In genomic region chr7:25436704-25437103, GRCm38 (mm10) we compare ENCODE assay signal across 18 mouse cellular contexts. TPM values are rescaled to one million over a fixed set of nuclear protein-coding genes. Genes with fewer than 3 reads are reported as not detected.
DNase-seq lines count a peak whose midpoint lies in the region; ATAC-seq and TF ChIP-seq lines count a peak whose summit lies in the region.
"Had no signal": no experiment of that assay in that cellular context is flagged by ENCODE, and none has a peak within 500 bp of the region (broad histone marks: within the 10 kb centered on the region; RNA-seq: fewer than 3 reads in every experiment).

No protein-coding gene starts in this region.

- H3K4me3 ChIP-seq in heart, embryonic 15.5 days, result no peak overlapping the region
- no peak overlapping the region for H3K4me3 ChIP-seq in heart, embryonic 10.5 days
- H3K4me3 ChIP-seq in lung, embryonic 14.5 days (ENCODE audit: low read depth, low read length), result no peak overlapping the region
- no peak overlapping the region for H3K4me3 ChIP-seq in ES-E14 (ENCODE audit: insufficient read depth in 1 of 2, low read depth in 1 of 2, low read length in 2 of 2, poor library complexity in 1 of 2, severe bottlenecking in 1 of 2)
- no peak overlapping the region for H3K4me3 ChIP-seq in small intestine, adult 2 months (ENCODE audit: low read depth, low read length)
- no peak overlapping the region for H3K4me3 ChIP-seq in midbrain, embryonic 13.5 days (replicated peaks)
- H3K4me3 ChIP-seq: embryonic facial prominence, embryonic 13.5 days; neural tube, embryonic 15.5 days had no signal

- TF ChIP-seq CTCF in lung, embryonic 14.5 days (IDR thresholded peaks at IDR 0.05; ENCODE audit: low read depth), result no peak
- TF ChIP-seq CTCF in small intestine, adult 2 months (IDR thresholded peaks at IDR 0.05; ENCODE audit: extremely low read depth, insufficient read length, insufficient replicate concordance, low read depth, low read length), result no peak

- 0 out of 2 replicates have a peak, but pooled peaks cover 4% of the 10 kb centered on the region for H3K4me1 ChIP-seq in heart, embryonic 15.5 days (replicated peaks)
- 0 out of 2 replicates have a peak, but pooled peaks cover 8% of the 10 kb centered on the region for H3K4me1 ChIP-seq in heart, embryonic 10.5 days
- H3K4me1 ChIP-seq in lung, embryonic 14.5 days (ENCODE audit: insufficient read depth), result no peaks in the 10 kb centered on the region
- H3K4me1 ChIP-seq in ES-E14 (ENCODE audit: control insufficient read depth in 2 of 2, insufficient read depth in 2 of 2, low read length in 2 of 2, poor library complexity in 1 of 2), result peaks cover 42% of the 10 kb centered on the region in 2 experiments
- H3K4me1 ChIP-seq in small intestine, adult 2 months (ENCODE audit: control insufficient read depth, insufficient read depth, insufficient read length, low read length), result peaks cover 64% of the 10 kb centered on the region
- H3K4me1 ChIP-seq in midbrain, embryonic 13.5 days (replicated peaks), result peaks cover 8% of the 10 kb centered on the region

- no peaks in the 10 kb centered on the region for H3K9me3 ChIP-seq in heart, embryonic 15.5 days (replicated peaks)
- no peaks in the 10 kb centered on the region for H3K9me3 ChIP-seq in heart, embryonic 10.5 days
- H3K9me3 ChIP-seq in lung, embryonic 14.5 days (ENCODE audit: low read depth, low read length), result no peaks in the 10 kb centered on the region
- no peaks in the 10 kb centered on the region for H3K9me3 ChIP-seq in ES-E14 (ENCODE audit: control insufficient read depth, insufficient read depth, low read depth, low read length)
- H3K9me3 ChIP-seq in midbrain, embryonic 13.5 days, result no peaks in the 10 kb centered on the region
- H3K9me3 ChIP-seq: embryonic facial prominence, embryonic 13.5 days; neural tube, embryonic 15.5 days had no signal

- no peaks in the 10 kb centered on the region for H3K36me3 ChIP-seq in heart, embryonic 15.5 days
- no peaks in the 10 kb centered on the region for H3K36me3 ChIP-seq in heart, embryonic 10.5 days
- no peaks in the 10 kb centered on the region for H3K36me3 ChIP-seq in lung, embryonic 14.5 days (ENCODE audit: insufficient read depth)
- no peaks in the 10 kb centered on the region for H3K36me3 ChIP-seq in ES-E14 (ENCODE audit: control insufficient read depth, insufficient read depth, low read length, poor library complexity, severe bottlenecking)
- no peaks in the 10 kb centered on the region for H3K36me3 ChIP-seq in small intestine, adult 2 months (ENCODE audit: control insufficient read depth, insufficient read depth, low read length)
- no peaks in the 10 kb centered on the region for H3K36me3 ChIP-seq in midbrain, embryonic 13.5 days
- H3K36me3 ChIP-seq: embryonic facial prominence, embryonic 13.5 days; neural tube, embryonic 15.5 days had no signal

- ATAC-seq in heart, embryonic 15.5 days (replicated peaks; ENCODE audit: insufficient number of reproducible peaks, insufficient read depth, low FRiP score, low read depth), result no peak
- ATAC-seq in lung, embryonic 14.5 days (ENCODE audit: insufficient read depth), result no peak
- no peak for ATAC-seq in midbrain, embryonic 13.5 days
- ATAC-seq: forebrain, embryonic 16.5 days had no signal

- H3K27ac ChIP-seq in heart, embryonic 15.5 days, result peak overlapping the region; percentile 52
- H3K27ac ChIP-seq in heart, embryonic 10.5 days, result no peak overlapping the region
- H3K27ac ChIP-seq in lung, embryonic 14.5 days (ENCODE audit: low read depth), result 0 out of 2 replicates have a peak overlapping the region, but pooled peaks have one; percentile 8
- peak overlapping the region; percentile 88; the same call in 1 of the 2 replicates for H3K27ac ChIP-seq in ES-E14 (ENCODE audit: insufficient read depth, low read depth, low read length, poor library complexity, severe bottlenecking)
- H3K27ac ChIP-seq in small intestine, adult 2 months (ENCODE audit: insufficient read depth, low read depth, low read length), result peak overlapping the region; percentile 80
- H3K27ac ChIP-seq in midbrain, embryonic 13.5 days, result no peak overlapping the region
- H3K27ac ChIP-seq: embryonic facial prominence, embryonic 13.5 days; neural tube, embryonic 15.5 days had no signal

- no peaks in the 10 kb centered on the region for H3K27me3 ChIP-seq in heart, embryonic 15.5 days
- no peaks in the 10 kb centered on the region for H3K27me3 ChIP-seq in heart, embryonic 10.5 days (ENCODE audit: insufficient read depth, poor library complexity, severe bottlenecking)
- H3K27me3 ChIP-seq in lung, embryonic 14.5 days (ENCODE audit: insufficient read depth, low read length), result no peaks in the 10 kb centered on the region
- H3K27me3 ChIP-seq in small intestine, adult 2 months (ENCODE audit: control insufficient read depth, insufficient read depth, low read length), result no peaks in the 10 kb centered on the region
- no peaks in the 10 kb centered on the region for H3K27me3 ChIP-seq in midbrain, embryonic 13.5 days
- H3K27me3 ChIP-seq: embryonic facial prominence, embryonic 13.5 days; neural tube, embryonic 15.5 days had no signal

- no peak for DNase-seq in heart, embryonic 10.5 days (ENCODE audit: low spot score)
- DNase-seq in lung, embryonic 14.5 days, result no peak
- no peak for DNase-seq in lung, adult 18-20 months
- no peak for DNase-seq in ES-E14 (ENCODE audit: low read depth, low spot score)
- no peak for DNase-seq in retina, embryonic 14.5 days (ENCODE audit: low spot score)
- DNase-seq: cerebellum, postnatal 10 days; gastrocnemius, postnatal 36 days; kidney, adult 18-20 months; thymus, postnatal 25 days had no signal

- no peak overlapping the region for H3K9ac ChIP-seq in heart, embryonic 15.5 days
- no peak overlapping the region for H3K9ac ChIP-seq in lung, embryonic 14.5 days
- H3K9ac ChIP-seq in ES-E14 (ENCODE audit: insufficient read depth, low read depth, low read length, poor library complexity, severe bottlenecking), result peak overlapping the region; percentile 40; the same call in 1 of the 2 replicates
- no peak overlapping the region for H3K9ac ChIP-seq in midbrain, embryonic 13.5 days (replicated peaks)
- H3K9ac ChIP-seq: embryonic facial prominence, embryonic 13.5 days; neural tube, embryonic 15.5 days had no signal

- in situ Hi-C loops in ES-E14 (cut with MboI; ENCODE audit: low sequenced_read_pairs in 2 of 2, unreplicated experiment in 2 of 2), result no loop called here

- H3K4me2 ChIP-seq in heart, embryonic 15.5 days, result no peak overlapping the region
- H3K4me2 ChIP-seq in lung, embryonic 14.5 days, result no peak overlapping the region
- no peak overlapping the region for H3K4me2 ChIP-seq in midbrain, embryonic 13.5 days (replicated peaks)
- H3K4me2 ChIP-seq: embryonic facial prominence, embryonic 13.5 days; neural tube, embryonic 15.5 days had no signal

- 77% methylated on average over 2 of the region's 2 CpGs for WGBS in heart, embryonic 15.5 days
- 83% methylated on average over 2 of the region's 2 CpGs for WGBS in heart, embryonic 10.5 days
- 79% methylated on average over 2 of the region's 2 CpGs for WGBS in lung, embryonic 14.5 days
- 39% methylated on average over 2 of the region's 2 CpGs for WGBS in small intestine, adult 2 months
- WGBS in midbrain, embryonic 13.5 days, result 91% methylated on average over 2 of the region's 2 CpGs

- TF ChIP-seq POLR2A in small intestine, adult 2 months (IDR thresholded peaks at IDR 0.05; ENCODE audit: low read depth, low read length), result no peak

TF ChIP-seq in ES-E14, 5 proteins besides CTCF, POLR2A, EP300 and RAD21:
- TF ChIP-seq ZNF384 (IDR thresholded peaks at IDR 0.05; ENCODE audit: low read depth, low read length), result no peak
- TF ChIP-seq MAFK (IDR thresholded peaks at IDR 0.05; ENCODE audit: insufficient read depth, low read depth, low read length), result no peak
- no peak for TF ChIP-seq ZC3H11A (IDR thresholded peaks at IDR 0.05; ENCODE audit: borderline replicate concordance, low read depth, low read length)
- TF ChIP-seq HCFC1 (IDR thresholded peaks at IDR 0.05; ENCODE audit: borderline replicate concordance, insufficient read depth, low read length), result no peak
- no peak for TF ChIP-seq CHD2 (IDR thresholded peaks at IDR 0.05; ENCODE audit: low read depth, low read length)

RNA-seq across cellular contexts. Expression of gene Cxcl17, which starts 24.0 kb away (rescaled TPM):
- 0.28 and 0.51 TPM in 2 replicates for polyA plus RNA-seq in heart, embryonic 15.5 days (2015; fragmentation: Nextera tagmentation; extraction: Ambion mirVana)
- polyA plus RNA-seq in heart, embryonic 10.5 days (2016; fragmentation: Nextera tagmentation; extraction: Ambion mirVana), result 0.32 and 0.36 TPM in 2 replicates
- not detected in 2 replicates for polyA plus RNA-seq in lung, embryonic 14.5 days (2014; fragmentation: Nextera tagmentation; extraction: Ambion mirVana)
- 0.31 TPM in 1 of 2 replicates, not detected in the other for total RNA-seq in ES-E14 (2012; rRNA removed)
- polyA plus RNA-seq in small intestine, adult 2 months (2012; rRNA removed), result 3.8 TPM in 1 of 2 replicates, not detected in the other
- polyA plus RNA-seq in midbrain, embryonic 13.5 days (2015; fragmentation: Nextera tagmentation; extraction: Ambion mirVana), result 0.51 and 0.73 TPM in 2 replicates
- total RNA-seq: adrenal gland, adult 2 months; gastrocnemius, postnatal 36 days; left cerebral cortex, postnatal 36 days had no signal
- polyA plus RNA-seq: adrenal gland, adult 2 months; embryonic facial prominence, embryonic 13.5 days; hindbrain, embryonic 11.5 days had no signal

RNA-seq across cellular contexts. Expression of gene Lipe, which starts 38.2 kb away (rescaled TPM):
- 5.6 and 7.7 TPM in 2 replicates for polyA plus RNA-seq in heart, embryonic 15.5 days (2015; fragmentation: Nextera tagmentation; extraction: Ambion mirVana)
- 3.3 and 4.7 TPM in 2 replicates for polyA plus RNA-seq in heart, embryonic 10.5 days (2016; fragmentation: Nextera tagmentation; extraction: Ambion mirVana)
- 3.8 and 4.0 TPM in 2 replicates for polyA plus RNA-seq in lung, embryonic 14.5 days (2014; fragmentation: Nextera tagmentation; extraction: Ambion mirVana)
- 3.8 and 4.7 TPM in 2 replicates for total RNA-seq in ES-E14 (2012; rRNA removed)
- 56.9 and 186 TPM in 2 replicates for polyA plus RNA-seq in small intestine, adult 2 months (2012; rRNA removed)
- 8.4 and 9.9 TPM in 2 replicates for polyA plus RNA-seq in midbrain, embryonic 13.5 days (2015; fragmentation: Nextera tagmentation; extraction: Ambion mirVana)

RNA-seq across cellular contexts. Expression of gene Ceacam1, which starts 40.7 kb away (rescaled TPM):
- polyA plus RNA-seq in heart, embryonic 15.5 days (2015; fragmentation: Nextera tagmentation; extraction: Ambion mirVana), result 3.0 and 4.4 TPM in 2 replicates
- polyA plus RNA-seq in heart, embryonic 10.5 days (2016; fragmentation: Nextera tagmentation; extraction: Ambion mirVana), result 1.3 and 1.6 TPM in 2 replicates
- polyA plus RNA-seq in lung, embryonic 14.5 days (2014; fragmentation: Nextera tagmentation; extraction: Ambion mirVana), result 2.3 and 2.7 TPM in 2 replicates
- total RNA-seq in ES-E14 (2012; rRNA removed), result 5.6 and 16.0 TPM in 2 replicates
- polyA plus RNA-seq in small intestine, adult 2 months (2012; rRNA removed), result 133 and 320 TPM in 2 replicates
- polyA plus RNA-seq in midbrain, embryonic 13.5 days (2015; fragmentation: Nextera tagmentation; extraction: Ambion mirVana), result 0.34 and 0.43 TPM in 2 replicates

Comparison
In these comparisons a context has a peak if more than half of its experiments do, and no peak if none do; other contexts are left out.
1. H3K27ac ChIP-seq: peak in heart, embryonic 15.5 days (single experiment), lung, embryonic 14.5 days (single experiment), ES-E14 (single experiment) and small intestine, adult 2 months (single experiment); none in heart, embryonic 10.5 days (single experiment) and midbrain, embryonic 13.5 days (single experiment).
2. RNA of gene Ceacam1, which starts 40.7 kb away (polyA plus RNA-seq): 133 to 320 TPM in small intestine, adult 2 months; 3.0 to 4.4 TPM in heart, embryonic 15.5 days, 2.3 to 2.7 TPM in lung, embryonic 14.5 days, 1.3 to 1.6 TPM in heart, embryonic 10.5 days and 0.34 to 0.43 TPM in midbrain, embryonic 13.5 days; every median in the first group is over 10 times any median in the second.